Mouse (Mus musculus) forebrain, embryonic 13.5 days (tissue): Measurements from ENCODE around the gene Atxn7l1. TPM values are rescaled to one million over a fixed set of nuclear protein-coding genes. Genes with fewer than 3 reads are reported as not detected.

Experiments used
- ATAC-seq: fragments of 200-750 bp; cut with Nextera tagmentation; 2 replicates; pipeline ENCODE4 v1.8.0; 2017
- H3K27ac ChIP-seq: fragments of 300-500 bp; sonication (generic); 2 replicates; pipeline ENCODE4 v1.5.1; 2015; ENCODE audit warnings: inconsistent platforms, mild to moderate bottlenecking, moderate library complexity
- H3K27me3 ChIP-seq: fragments of 300-500 bp; sonication (generic); 2 replicates; pipeline ENCODE4 v1.6.1; 2015; ENCODE audit warnings: mild to moderate bottlenecking, inconsistent platforms
- H3K36me3 ChIP-seq: fragments of 300-500 bp; sonication (generic); 2 replicates; pipeline ENCODE4 v1.6.1; 2015; ENCODE audit warnings: mild to moderate bottlenecking, inconsistent platforms; ENCODE audit not compliant: poor library complexity, severe bottlenecking
- H3K4me1 ChIP-seq: fragments of 300-500 bp; sonication (generic); 2 replicates; pipeline ENCODE4 v1.6.1; 2015; ENCODE audit warnings: inconsistent platforms
- H3K4me2 ChIP-seq: fragments of 300-500 bp; sonication (generic); 2 replicates; pipeline ENCODE4 v1.6.1; 2015; ENCODE audit warnings: inconsistent platforms, mild to moderate bottlenecking, moderate library complexity
- H3K4me3 ChIP-seq: fragments of 300-500 bp; sonication (generic); 2 replicates; pipeline ENCODE4 v1.5.1; 2015; ENCODE audit warnings: mild to moderate bottlenecking, inconsistent platforms
- H3K9ac ChIP-seq: fragments of 300-500 bp; sonication (generic); 2 replicates; pipeline ENCODE4 v1.6.1; 2015; ENCODE audit warnings: mild to moderate bottlenecking, inconsistent platforms
- H3K9me3 ChIP-seq: fragments of 300-500 bp; sonication (generic); replicated peaks from 2 replicates; pipeline ENCODE4 v1.6.1; 2016; ENCODE audit warnings: inconsistent platforms
- WGBS: fragments of 180-500 bp; shearing (Covaris S2); methylation state at CpG from one replicate; pipeline ENCODE4 v1.1.7; 2015; 5-methylcytosine and 5-hydroxymethylcytosine counted together
- polyA plus RNA-seq: library from polyadenylated mRNA; unstranded; fragments of >200 nt; fragmentation: Nextera tagmentation; extraction: Ambion mirVana; gene quantifications from 2 replicates; pipeline ENCODE4 v1.2.1, GENCODE M21; 2015

Atxn7l1 gene
- polyA plus RNA-seq, 1 experiment from 2014 or later = 15.4 TPM

DNA sequence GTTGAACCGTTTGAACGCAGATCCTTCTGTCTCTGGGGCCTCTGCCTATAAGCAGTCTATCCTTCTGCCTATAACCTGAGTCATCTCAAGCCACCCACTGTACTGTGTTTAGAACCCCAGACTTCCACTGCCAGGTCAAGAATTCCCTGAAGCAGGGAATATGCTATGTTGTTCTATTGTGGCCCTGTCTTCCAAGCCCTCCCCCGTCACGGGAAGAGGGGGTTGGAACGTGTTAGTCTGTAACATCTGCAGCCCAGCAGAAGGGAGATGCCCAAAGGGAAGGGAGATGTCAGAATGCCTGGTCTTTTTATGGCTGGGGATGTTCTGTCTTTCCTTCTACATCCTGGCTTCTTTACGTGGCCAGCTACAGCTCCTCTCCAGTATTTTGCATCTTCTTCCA lies 43.1 kb downstream of the Atxn7l1 start:
- H3K9ac ChIP-seq = no peak overlapping the region
- no peaks in the 10 kb centered on the region for H3K27me3 ChIP-seq
- H3K9me3 ChIP-seq = no peaks in the 10 kb centered on the region
- peaks cover 36% of the 10 kb centered on the region; the same call in 1 of the 2 replicates for H3K4me1 ChIP-seq
- no peak overlapping the region for H3K27ac ChIP-seq
- H3K4me3 ChIP-seq = no peak overlapping the region
- WGBS = 78% methylated on average over 6 of the region's 6 CpGs
- ATAC-seq = no peak
- H3K4me2 ChIP-seq = no peak overlapping the region
- H3K36me3 ChIP-seq = no peaks in the 10 kb centered on the region

DNA sequence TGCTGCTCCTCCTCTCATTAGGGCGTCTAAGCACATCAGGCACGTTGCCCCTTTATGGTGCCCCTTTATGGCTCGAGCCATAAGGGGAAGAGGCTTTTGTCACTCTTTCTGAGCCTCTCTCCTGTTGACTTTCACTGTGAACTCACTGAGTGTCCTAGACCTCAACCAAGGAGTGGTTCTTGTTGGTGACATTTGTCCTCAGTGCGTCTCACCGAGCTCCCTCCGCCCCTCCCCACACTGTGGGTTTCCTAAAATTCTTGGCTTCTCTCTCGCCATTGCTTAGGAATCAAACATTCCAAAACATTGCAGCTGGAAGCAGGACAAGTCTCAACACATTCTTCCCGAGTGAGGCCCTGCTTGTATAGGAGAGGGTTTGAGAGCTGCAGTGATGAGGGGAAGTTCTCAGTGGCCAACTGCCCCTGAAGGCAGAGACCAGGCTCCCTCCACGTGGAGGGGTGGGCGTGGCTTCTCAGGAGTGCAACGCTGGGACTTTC lies 46.0 kb downstream of the Atxn7l1 start:
- ATAC-seq = no peak
- no peaks in the 10 kb centered on the region for H3K27me3 ChIP-seq
- H3K36me3 ChIP-seq = 0 out of 2 replicates have a peak, but pooled peaks cover 4% of the 10 kb centered on the region
- no peak overlapping the region for H3K4me2 ChIP-seq
- no peak overlapping the region for H3K4me3 ChIP-seq
- H3K4me1 ChIP-seq = peaks cover 43% of the 10 kb centered on the region
- H3K9me3 ChIP-seq = 0 out of 2 replicates have a peak, but pooled peaks cover 6% of the 10 kb centered on the region
- H3K27ac ChIP-seq = no peak overlapping the region
- 52% methylated on average over 11 of the region's 11 CpGs for WGBS
- H3K9ac ChIP-seq = no peak overlapping the region

DNA sequence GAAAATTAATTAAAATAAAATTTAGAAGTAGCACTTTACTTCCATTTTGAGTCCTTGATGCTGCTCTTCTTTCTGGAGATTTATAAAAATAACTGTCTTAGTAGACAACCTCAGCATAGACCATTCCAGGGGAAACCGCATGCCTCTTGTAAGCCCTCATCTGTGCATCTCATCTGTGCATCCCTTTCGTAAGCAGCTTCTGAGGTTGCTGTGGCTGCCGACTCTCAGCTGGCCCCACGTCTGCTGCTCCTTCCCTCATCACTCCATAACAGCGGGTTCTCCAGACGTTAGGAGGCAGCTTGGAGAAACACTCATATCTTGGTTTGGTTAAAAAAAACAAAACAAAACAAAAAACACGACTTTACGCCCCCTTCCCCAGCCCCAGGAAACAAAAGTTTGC lies 47.7 kb downstream of the Atxn7l1 start:
- ATAC-seq = no peak
- WGBS = 43% methylated on average over 8 of the region's 8 CpGs
- H3K27me3 ChIP-seq = no peaks in the 10 kb centered on the region
- no peak overlapping the region for H3K4me3 ChIP-seq
- peaks cover 43% of the 10 kb centered on the region for H3K4me1 ChIP-seq
- no peak overlapping the region for H3K27ac ChIP-seq
- no peak overlapping the region for H3K9ac ChIP-seq
- no peak overlapping the region for H3K4me2 ChIP-seq
- H3K9me3 ChIP-seq = 0 out of 2 replicates have a peak, but pooled peaks cover 6% of the 10 kb centered on the region
- 0 out of 2 replicates have a peak, but pooled peaks cover 4% of the 10 kb centered on the region for H3K36me3 ChIP-seq

DNA sequence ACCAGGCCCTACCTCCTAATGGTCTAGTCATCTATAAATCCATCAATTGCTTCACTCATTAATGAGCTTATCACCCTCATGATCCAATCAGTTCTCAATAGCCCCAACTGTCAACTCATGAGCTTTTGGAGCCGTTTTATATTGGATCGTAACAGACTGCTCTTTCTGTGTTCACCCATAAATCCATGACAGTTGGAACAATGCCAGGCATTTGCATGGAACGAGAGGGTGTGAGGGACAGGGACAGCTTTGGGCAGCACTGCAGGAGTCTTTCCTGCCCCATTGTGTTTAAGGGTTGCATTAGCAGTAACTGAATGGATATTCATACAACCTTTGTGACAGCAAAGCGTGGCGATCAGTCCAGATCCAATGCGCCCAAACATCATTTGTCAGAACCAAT lies 49.8 kb downstream of the Atxn7l1 start:
- H3K4me1 ChIP-seq = peaks cover 28% of the 10 kb centered on the region
- H3K27ac ChIP-seq = no peak overlapping the region
- WGBS = 20% methylated on average over 6 of the region's 6 CpGs
- 0 out of 2 replicates have a peak, but pooled peaks cover 4% of the 10 kb centered on the region for H3K36me3 ChIP-seq
- no peaks in the 10 kb centered on the region for H3K27me3 ChIP-seq
- no peak overlapping the region for H3K4me3 ChIP-seq
- H3K9me3 ChIP-seq = 0 out of 2 replicates have a peak, but pooled peaks cover 6% of the 10 kb centered on the region
- no peak overlapping the region for H3K9ac ChIP-seq
- peak; percentile 19; the same call in 1 of the 2 replicates for ATAC-seq
- H3K4me2 ChIP-seq = no peak overlapping the region

DNA sequence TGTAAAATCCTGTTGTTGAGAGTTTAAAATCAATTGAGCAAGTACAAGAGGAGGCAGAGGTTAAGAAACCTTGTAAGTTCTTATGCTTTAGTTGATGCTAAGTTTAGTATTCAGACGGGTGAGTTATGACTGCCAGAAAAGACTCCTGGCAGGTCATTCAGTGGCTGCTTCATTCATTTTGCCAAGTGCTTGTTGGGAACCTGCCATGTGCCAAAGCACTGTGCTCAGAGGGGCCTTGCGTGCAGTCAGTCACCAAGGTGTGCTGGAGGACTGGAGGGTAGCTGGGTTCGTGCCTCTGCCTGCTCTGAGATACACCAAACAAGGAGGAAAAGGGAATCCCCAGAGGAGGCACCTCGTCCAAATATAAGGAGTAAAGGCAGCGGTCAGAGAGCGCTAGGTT lies 50.3 kb downstream of the Atxn7l1 start:
- ATAC-seq = no peak
- Histone ChIP-seq H3K27ac (no peak overlapping the region), H3K4me3 (no peak overlapping the region), H3K36me3 (0 out of 2 replicates have a peak, but pooled peaks cover 4% of the 10 kb centered on the region), H3K4me1 (peaks cover 28% of the 10 kb centered on the region), H3K4me2 (no peak overlapping the region), H3K9ac (no peak overlapping the region), H3K27me3 (no peaks in the 10 kb centered on the region), H3K9me3 (0 out of 2 replicates have a peak, but pooled peaks cover 6% of the 10 kb centered on the region)
- WGBS = 59% methylated on average over 6 of the region's 6 CpGs

DNA sequence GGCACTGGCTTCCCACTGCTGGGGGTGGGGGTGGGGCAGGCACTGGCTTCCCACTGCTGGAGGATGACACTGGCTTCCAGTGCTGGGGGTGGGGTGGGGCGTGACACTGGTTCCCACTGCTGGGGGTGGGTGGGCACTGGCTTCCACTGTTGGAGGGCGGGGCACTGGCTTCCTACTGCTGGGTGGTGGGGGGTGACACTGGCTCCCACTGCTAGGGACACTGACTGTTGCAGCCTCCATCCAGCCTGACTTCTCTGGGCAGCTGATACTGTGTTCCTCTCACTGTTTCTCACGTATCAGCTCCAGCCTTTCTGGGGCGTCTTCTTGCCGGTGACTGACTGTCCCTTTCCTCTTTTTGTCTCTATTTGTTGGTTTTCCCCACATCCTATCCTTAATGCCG lies 53.6 kb downstream of the Atxn7l1 start:
- H3K4me3 ChIP-seq = no peak overlapping the region
- WGBS = 75% methylated on average over 5 of the region's 6 CpGs
- no peak overlapping the region for H3K9ac ChIP-seq
- H3K4me1 ChIP-seq = peaks cover 22% of the 10 kb centered on the region
- ATAC-seq = no peak
- H3K9me3 ChIP-seq = 0 out of 2 replicates have a peak, but pooled peaks cover 6% of the 10 kb centered on the region
- H3K27me3 ChIP-seq = no peaks in the 10 kb centered on the region
- H3K36me3 ChIP-seq = 0 out of 2 replicates have a peak, but pooled peaks cover 4% of the 10 kb centered on the region
- no peak overlapping the region for H3K27ac ChIP-seq
- no peak overlapping the region for H3K4me2 ChIP-seq

DNA sequence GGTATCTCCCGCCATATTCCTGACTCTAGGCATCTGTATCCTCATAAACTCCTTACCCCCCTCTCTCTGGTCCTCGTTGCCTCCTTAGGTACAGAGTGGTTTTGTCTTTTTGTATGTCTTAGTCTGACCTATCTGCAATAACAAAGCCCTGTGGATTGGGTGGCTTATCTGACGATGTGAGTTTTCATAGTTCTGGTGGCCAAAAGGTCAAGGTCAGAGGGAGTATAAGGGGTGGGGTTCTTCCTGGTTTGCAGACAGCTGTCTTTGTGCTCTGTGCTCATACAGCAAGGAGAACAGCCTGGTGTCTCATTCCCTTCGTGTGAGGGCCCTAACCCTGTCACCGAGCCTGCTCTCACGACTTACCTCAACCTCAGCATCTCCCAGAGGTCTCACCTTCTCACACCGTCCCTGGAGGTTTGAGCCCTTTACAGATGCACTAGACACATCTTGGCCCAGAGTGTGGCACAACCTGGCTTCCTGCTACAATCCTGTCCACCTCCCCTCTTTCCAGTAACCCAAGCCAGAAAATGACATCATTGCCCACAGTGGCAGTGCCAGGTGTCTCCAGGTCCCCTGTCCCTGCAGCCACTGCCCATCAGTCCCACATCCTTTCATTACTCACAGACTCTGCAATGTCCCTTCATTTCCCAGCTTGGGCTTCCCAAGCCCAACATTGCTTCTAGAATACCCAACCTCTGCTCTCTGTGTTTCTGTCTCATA lies 54.2 kb downstream of the Atxn7l1 start:
- Histone ChIP-seq H3K27me3 (no peaks in the 10 kb centered on the region), H3K4me1 (peaks cover 25% of the 10 kb centered on the region), H3K9ac (no peak overlapping the region), H3K9me3 (0 out of 2 replicates have a peak, but pooled peaks cover 4% of the 10 kb centered on the region), H3K4me3 (no peak overlapping the region), H3K36me3 (0 out of 2 replicates have a peak, but pooled peaks cover 2% of the 10 kb centered on the region), H3K4me2 (no peak overlapping the region), H3K27ac (no peak overlapping the region)
- no peak for ATAC-seq
- WGBS = 75% methylated on average over 7 of the region's 7 CpGs

DNA sequence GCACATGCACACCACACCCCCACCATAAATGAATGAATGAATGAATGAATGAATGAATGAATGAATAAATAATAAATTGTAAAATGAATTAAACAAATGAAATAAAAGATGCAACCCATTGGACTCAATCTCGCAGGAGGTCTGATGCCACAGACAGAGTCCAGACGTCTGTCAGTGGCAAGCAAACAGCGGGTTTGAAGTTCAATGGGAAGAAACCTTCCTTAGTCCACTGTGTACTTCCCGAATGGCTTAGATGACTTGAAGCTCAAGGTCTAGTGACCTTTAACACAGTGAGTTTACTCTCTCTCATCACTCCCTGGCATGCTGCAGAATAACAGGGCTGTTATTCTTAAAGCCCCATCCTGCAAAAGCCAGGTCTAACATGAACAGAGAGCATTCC lies 57.8 kb downstream of the Atxn7l1 start:
- WGBS = 93% methylated on average over 4 of the region's 4 CpGs
- no peak overlapping the region for H3K4me3 ChIP-seq
- no peak overlapping the region for H3K4me2 ChIP-seq
- ATAC-seq = no peak
- H3K9ac ChIP-seq = no peak overlapping the region
- H3K27me3 ChIP-seq = no peaks in the 10 kb centered on the region
- H3K9me3 ChIP-seq = no peaks in the 10 kb centered on the region
- H3K4me1 ChIP-seq = peaks cover 12% of the 10 kb centered on the region
- no peak overlapping the region for H3K27ac ChIP-seq
- H3K36me3 ChIP-seq = no peaks in the 10 kb centered on the region

DNA sequence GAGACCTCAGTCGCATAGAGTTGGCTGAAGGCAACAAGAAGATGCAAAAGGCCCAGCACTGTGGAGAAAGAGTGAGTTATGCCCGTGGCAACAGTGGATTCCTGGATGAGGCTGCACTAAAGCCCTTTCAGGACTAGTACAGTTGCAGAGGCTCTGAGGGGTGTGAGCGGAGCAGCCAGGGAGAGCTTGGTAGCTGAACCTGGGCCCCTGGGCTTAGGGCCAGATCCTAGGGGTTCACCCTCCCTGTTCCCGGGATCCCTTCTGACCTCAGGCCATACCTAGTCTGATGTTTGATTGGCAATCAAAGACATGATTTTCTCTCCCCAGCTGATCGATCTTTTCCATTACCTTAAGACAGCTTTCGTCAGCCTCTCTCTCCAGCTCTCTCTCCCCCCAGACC lies 58.8 kb downstream of the Atxn7l1 start:
- WGBS = 83% methylated on average over 6 of the region's 6 CpGs
- H3K4me3 ChIP-seq = no peak overlapping the region
- ATAC-seq = no peak
- H3K27ac ChIP-seq = 0 out of 2 replicates have a peak overlapping the region, but pooled peaks have one; percentile 6
- no peaks in the 10 kb centered on the region for H3K36me3 ChIP-seq
- H3K9ac ChIP-seq = no peak overlapping the region
- H3K4me2 ChIP-seq = no peak overlapping the region
- no peaks in the 10 kb centered on the region for H3K27me3 ChIP-seq
- H3K9me3 ChIP-seq = no peaks in the 10 kb centered on the region
- peaks cover 12% of the 10 kb centered on the region for H3K4me1 ChIP-seq

DNA sequence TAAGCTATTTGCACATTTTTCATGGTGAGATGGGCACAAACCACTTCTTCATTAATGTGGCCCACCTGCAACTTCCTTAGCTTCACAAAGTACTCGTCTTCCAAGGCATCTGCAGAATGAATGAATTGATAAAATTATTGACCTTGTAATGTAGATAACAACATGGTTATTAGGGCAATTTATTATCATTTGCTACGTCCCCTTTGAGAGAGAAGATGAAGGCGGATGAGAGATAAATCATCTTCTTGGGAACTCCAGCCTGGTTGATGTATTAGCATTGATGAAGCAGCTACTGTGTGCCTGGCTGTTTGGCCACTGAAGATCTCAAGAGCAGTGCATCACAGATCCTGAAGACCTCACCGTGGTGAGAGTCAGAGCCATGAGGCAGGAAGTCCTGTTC lies 63.4 kb downstream of the Atxn7l1 start:
- Histone ChIP-seq H3K9me3 (no peaks in the 10 kb centered on the region), H3K9ac (no peak overlapping the region), H3K27ac (no peak overlapping the region), H3K4me3 (no peak overlapping the region), H3K27me3 (no peaks in the 10 kb centered on the region), H3K4me2 (no peak overlapping the region), H3K36me3 (no peaks in the 10 kb centered on the region), H3K4me1 (peaks cover 8% of the 10 kb centered on the region)
- no peak for ATAC-seq
- WGBS = 89% methylated on average over 4 of the region's 4 CpGs

DNA sequence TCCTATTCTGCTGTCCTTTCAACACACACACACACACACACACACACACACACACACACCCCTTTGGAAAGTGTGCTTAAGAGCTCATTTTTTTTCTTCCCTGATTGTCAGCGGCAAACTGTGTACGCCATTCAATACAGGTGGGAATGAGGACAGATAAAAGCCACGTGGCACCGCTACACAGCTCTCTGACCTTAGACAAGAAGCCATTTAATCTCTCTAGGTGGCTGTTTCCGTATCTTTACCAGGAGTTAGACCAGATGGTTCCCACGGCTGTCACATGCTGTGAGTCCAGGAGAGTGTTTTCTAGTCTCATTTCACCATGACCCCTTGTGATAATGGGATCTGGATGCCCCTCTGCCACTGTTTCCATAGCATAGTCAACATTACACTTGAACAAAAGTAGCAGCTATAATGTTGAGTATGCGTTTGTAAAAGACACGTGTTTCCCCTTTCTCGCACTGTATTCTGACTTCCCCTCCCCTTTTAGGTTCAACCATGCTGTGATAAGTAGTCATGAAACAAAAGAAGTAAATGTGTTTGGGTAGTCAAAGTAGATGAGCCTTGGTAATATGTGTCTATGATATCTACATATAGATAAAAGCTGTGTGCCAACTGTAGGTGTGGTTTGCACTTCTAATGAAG lies 70.8 kb downstream of the Atxn7l1 start:
- Histone ChIP-seq H3K4me3 (no peak overlapping the region), H3K36me3 (no peaks in the 10 kb centered on the region), H3K27ac (no peak overlapping the region), H3K9me3 (no peaks in the 10 kb centered on the region), H3K9ac (no peak overlapping the region), H3K4me1 (peaks cover 61% of the 10 kb centered on the region), H3K27me3 (no peaks in the 10 kb centered on the region), H3K4me2 (no peak overlapping the region)
- WGBS = 73% methylated on average over 9 of the region's 9 CpGs
- no peak for ATAC-seq

DNA sequence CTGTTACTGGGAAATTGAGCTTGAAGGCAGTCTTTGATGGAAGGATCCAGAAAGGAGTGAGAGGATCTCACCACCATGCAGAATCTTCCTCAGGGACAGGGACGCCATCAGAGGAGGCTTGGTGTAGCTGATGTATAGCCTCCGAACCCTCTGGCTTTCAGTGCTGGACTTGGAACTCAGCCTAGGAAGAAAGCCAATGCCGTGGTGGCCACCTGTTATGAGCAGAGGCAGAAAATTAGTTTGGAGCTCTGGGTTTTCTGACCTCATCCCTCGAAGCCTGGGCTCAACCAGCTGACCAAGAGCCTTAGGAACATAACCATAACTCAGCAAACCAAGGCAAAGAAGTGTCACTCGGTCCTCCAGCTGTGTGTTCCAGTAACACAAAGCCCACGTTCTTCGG lies 71.9 kb downstream of the Atxn7l1 start:
- Histone ChIP-seq H3K36me3 (no peaks in the 10 kb centered on the region), H3K4me2 (no peak overlapping the region), H3K27ac (peak overlapping the region; percentile 86; the same call in 1 of the 2 replicates), H3K4me3 (no peak overlapping the region), H3K9me3 (no peaks in the 10 kb centered on the region), H3K9ac (no peak overlapping the region), H3K27me3 (no peaks in the 10 kb centered on the region), H3K4me1 (peaks cover 72% of the 10 kb centered on the region)
- ATAC-seq = no peak
- 84% methylated on average over 7 of the region's 7 CpGs for WGBS
